Mouse (Mus musculus) midbrain, postnatal 0 days (tissue): ENCODE measurements around the gene Spdl1. TPM values are rescaled to one million over a fixed set of nuclear protein-coding genes. Genes with fewer than 3 reads are reported as not detected.

Source experiments
- ATAC-seq: fragments of 200-750 bp; cut with Nextera tagmentation; 2 replicates; pipeline ENCODE4 v1.8.0; 2017; ENCODE audit warnings: moderate number of reproducible peaks, mild to moderate bottlenecking, moderate TSS enrichment, moderate library complexity; ENCODE audit not compliant: low FRiP score
- DNase-seq: peaks from one replicate; pipeline ENCODE4 v3.0.0-alpha.2; 2015; ENCODE audit warnings: low spot score
- H3K27ac ChIP-seq: fragments of 300-500 bp; sonication (generic); 2 replicates; pipeline ENCODE4 v1.5.1; 2014; ENCODE audit warnings: low read depth, mild to moderate bottlenecking, low read length, mixed read lengths
- H3K27me3 ChIP-seq: fragments of 300-500 bp; sonication (generic); 2 replicates; pipeline ENCODE4 v1.6.1; 2014; ENCODE audit warnings: low read length, control low read depth, mixed read lengths; ENCODE audit not compliant: insufficient read depth
- H3K36me3 ChIP-seq: fragments of 300-500 bp; sonication (generic); 2 replicates; pipeline ENCODE4 v1.6.1; 2014; ENCODE audit warnings: low read length, control low read depth, mixed read lengths; ENCODE audit not compliant: insufficient read depth
- H3K4me1 ChIP-seq: fragments of 300-500 bp; sonication (generic); 2 replicates; pipeline ENCODE4 v1.6.1; 2014; ENCODE audit warnings: mild to moderate bottlenecking, control low read depth, antibody characterized with exemption, low read length, mixed read lengths; ENCODE audit not compliant: insufficient read depth
- H3K4me2 ChIP-seq: fragments of 300-500 bp; sonication (generic); 2 replicates; pipeline ENCODE4 v1.6.1; 2014; ENCODE audit warnings: low read depth, mild to moderate bottlenecking, low read length, mixed read lengths; ENCODE audit not compliant: poor library complexity, severe bottlenecking
- H3K4me3 ChIP-seq: fragments of 300-500 bp; sonication (generic); 2 replicates; pipeline ENCODE4 v1.5.1; 2014; ENCODE audit warnings: low read depth, mild to moderate bottlenecking, low read length, moderate library complexity
- H3K9ac ChIP-seq: fragments of 300-500 bp; sonication (generic); replicated peaks from 2 replicates; pipeline ENCODE4 v1.6.1; 2014; ENCODE audit warnings: mild to moderate bottlenecking, low read length, moderate library complexity, mixed read lengths; ENCODE audit not compliant: poor library complexity, severe bottlenecking
- H3K9me3 ChIP-seq: fragments of 300-500 bp; sonication (generic); 2 replicates; pipeline ENCODE4 v1.6.1; 2016; ENCODE audit warnings: low read length, control low read depth
- CTCF ChIP-seq: IDR thresholded peaks from 2 replicates; pipeline ENCODE4 v1.5.1; 2016; ENCODE audit warnings: antibody characterized with exemption, mild to moderate bottlenecking
- WGBS: fragments of 180-500 bp; shearing (Covaris S2); extraction: QIAGEN DNeasy Blood & Tissue Kit; methylation state at CpG from one replicate; pipeline ENCODE4 v1.1.7; 2014; 5-methylcytosine and 5-hydroxymethylcytosine counted together
- polyA plus RNA-seq: library from polyadenylated mRNA; unstranded; fragments of >200 nt; fragmentation: Nextera tagmentation; extraction: Ambion mirVana; gene quantifications from 2 replicates; pipeline ENCODE4 v1.2.1, GENCODE M21; 2015
- total RNA-seq: library from RNA; depleted of rRNA; stranded (reverse); fragments of >200 nt; gene quantifications from 2 replicates; pipeline ENCODE4 v1.2.3, GENCODE M21; 2014

The Spdl1 gene
- total and polyA plus RNA-seq, 2 experiments from 2014 or later = 0.77 to 0.93 TPM

GRCm38 (mm10) chr11:34771221-34771986, 62.0 kb downstream of the Spdl1 start:
- Histone ChIP-seq H3K27ac (no peak overlapping the region), H3K4me1 (no peaks in the 10 kb centered on the region), H3K4me2 (no peak overlapping the region), H3K36me3 (no peaks in the 10 kb centered on the region), H3K4me3 (no peak overlapping the region), H3K27me3 (no peaks in the 10 kb centered on the region), H3K9me3 (no peaks in the 10 kb centered on the region), H3K9ac (no peak overlapping the region)
- ATAC-seq (no peak), DNase-seq (peak; percentile 38)
- 67% methylated on average over 12 of the region's 12 CpGs for WGBS
- TF ChIP-seq CTCF = no peak

- Histone ChIP-seq H3K27me3 (no peaks in the 10 kb centered on the region), H3K36me3 (no peaks in the 10 kb centered on the region), H3K9ac (no peak overlapping the region), H3K9me3 (no peaks in the 10 kb centered on the region), H3K4me2 (no peak overlapping the region), H3K27ac (no peak overlapping the region), H3K4me3 (no peak overlapping the region), H3K4me1 (no peaks in the 10 kb centered on the region)
- ATAC-seq (no peak), DNase-seq (no peak)
- no peak for TF ChIP-seq CTCF
- 75% methylated on average over 4 of the region's 4 CpGs for WGBS
Observed at GRCm38 (mm10) chr11:34770666-34771065, 62.8 kb downstream of the Spdl1 start.

- no peak for DNase-seq
- Histone ChIP-seq H3K9me3 (no peaks in the 10 kb centered on the region), H3K4me3 (no peak overlapping the region), H3K4me2 (no peak overlapping the region), H3K36me3 (no peaks in the 10 kb centered on the region), H3K27me3 (no peaks in the 10 kb centered on the region), H3K27ac (no peak overlapping the region), H3K4me1 (no peaks in the 10 kb centered on the region), H3K9ac (no peak overlapping the region)
- WGBS = 88% methylated on average over 8 of the region's 8 CpGs
- no peak for TF ChIP-seq CTCF
- ATAC-seq = no peak
Observed at GRCm38 (mm10) chr11:34769946-34770345, 63.5 kb downstream of the Spdl1 start.

GRCm38 (mm10) chr11:34769396-34769795, 64.0 kb downstream of the Spdl1 start:
- 95% methylated on average over 2 of the region's 2 CpGs for WGBS
- Histone ChIP-seq H3K9ac (no peak overlapping the region), H3K36me3 (no peaks in the 10 kb centered on the region), H3K4me1 (no peaks in the 10 kb centered on the region), H3K27me3 (no peaks in the 10 kb centered on the region), H3K27ac (no peak overlapping the region), H3K4me3 (no peak overlapping the region), H3K9me3 (no peaks in the 10 kb centered on the region), H3K4me2 (no peak overlapping the region)
- TF ChIP-seq CTCF = no peak
- DNase-seq (no peak), ATAC-seq (no peak)

- no peak overlapping the region for H3K9ac ChIP-seq
- no peak overlapping the region for H3K27ac ChIP-seq
- H3K4me1 ChIP-seq = no peaks in the 10 kb centered on the region
- H3K4me3 ChIP-seq = no peak overlapping the region
- DNase-seq = no peak
- WGBS = 87% methylated on average over 5 of the region's 5 CpGs
- ATAC-seq = no peak
- no peaks in the 10 kb centered on the region for H3K36me3 ChIP-seq
- no peaks in the 10 kb centered on the region for H3K9me3 ChIP-seq
- H3K27me3 ChIP-seq = no peaks in the 10 kb centered on the region
- TF ChIP-seq CTCF = no peak
- H3K4me2 ChIP-seq = no peak overlapping the region
Observed at GRCm38 (mm10) chr11:34763739-34764361, 69.6 kb downstream of the Spdl1 start.

GRCm38 (mm10) chr11:34762570-34763127, 70.8 kb downstream of the Spdl1 start:
- H3K9ac ChIP-seq = no peak overlapping the region
- H3K4me2 ChIP-seq = no peak overlapping the region
- no peak for DNase-seq
- no peak for ATAC-seq
- TF ChIP-seq CTCF = no peak
- no peaks in the 10 kb centered on the region for H3K4me1 ChIP-seq
- H3K27me3 ChIP-seq = no peaks in the 10 kb centered on the region
- 90% methylated on average over 5 of the region's 5 CpGs for WGBS
- no peak overlapping the region for H3K4me3 ChIP-seq
- no peak overlapping the region for H3K27ac ChIP-seq
- no peaks in the 10 kb centered on the region for H3K36me3 ChIP-seq
- H3K9me3 ChIP-seq = no peaks in the 10 kb centered on the region
